Mouse (Mus musculus): ENCODE measurements at regions not wholly inside any gene's neighbourhood (a gene's known extent, or its start where the extent isn't known, plus 50 kb on each side); places are given as distances from the start of the nearest gene placed in this dataset.

- TF ChIP-seq CTCF (IDR thresholded peaks at IDR 0.05; ENCODE audit: borderline replicate concordance, extremely low read depth, insufficient read depth, insufficient read length) (no peak), POLR2A (IDR thresholded peaks at IDR 0.05; ENCODE audit: borderline replicate concordance, extremely low read depth, insufficient read depth, insufficient read length, poor library complexity, severe bottlenecking) (no peak)
Observed at GRCm38 (mm10) chr7:73139901-73140300, 235.4 kb upstream of the Rgma start.

Data from brain, embryonic 14.5 days (tissue).